Mouse (Mus musculus) cerebellum, adult 8-10 months (tissue): Measurements from ENCODE around the gene Cd109.

Experiments
- DNase-seq: peaks from one replicate; pipeline ENCODE4 v3.0.0; 2022

Gene Cd109

DNA sequence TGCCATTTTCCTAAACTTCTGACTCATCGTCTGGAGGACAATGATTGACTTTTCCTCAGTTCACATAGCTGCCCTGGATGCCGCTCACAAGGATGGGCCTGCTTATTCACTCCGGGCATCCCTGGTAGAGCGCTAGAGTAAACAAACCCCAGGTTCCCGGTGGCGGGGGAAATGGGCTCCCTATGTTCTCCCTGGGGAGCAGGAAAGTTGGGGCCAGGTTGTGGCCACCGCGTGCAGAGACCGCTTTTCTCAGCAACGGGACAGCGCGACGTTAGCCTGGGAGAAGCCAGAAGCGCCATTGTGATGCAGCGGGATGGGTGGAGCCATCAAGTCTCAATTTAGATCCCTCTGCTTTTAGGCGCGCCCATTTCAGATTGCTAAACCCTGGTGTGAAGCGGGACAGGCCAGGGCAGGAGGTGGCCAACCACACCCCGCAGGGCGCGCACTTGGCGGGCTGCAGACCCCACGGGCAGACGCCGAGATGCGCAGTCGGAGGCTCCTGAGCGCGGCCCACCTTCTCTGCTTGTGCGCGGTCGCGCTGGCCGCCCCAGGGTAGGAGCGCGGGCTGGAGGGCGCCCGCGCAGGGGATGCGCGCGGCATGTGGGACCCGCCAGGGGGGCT, at the start of gene Cd109:
Gene Cd109, plus strand, starts transcription at position 146 of the 621 bp plus-strand sequence.
- DNase-seq = peak; percentile 4

DNA sequence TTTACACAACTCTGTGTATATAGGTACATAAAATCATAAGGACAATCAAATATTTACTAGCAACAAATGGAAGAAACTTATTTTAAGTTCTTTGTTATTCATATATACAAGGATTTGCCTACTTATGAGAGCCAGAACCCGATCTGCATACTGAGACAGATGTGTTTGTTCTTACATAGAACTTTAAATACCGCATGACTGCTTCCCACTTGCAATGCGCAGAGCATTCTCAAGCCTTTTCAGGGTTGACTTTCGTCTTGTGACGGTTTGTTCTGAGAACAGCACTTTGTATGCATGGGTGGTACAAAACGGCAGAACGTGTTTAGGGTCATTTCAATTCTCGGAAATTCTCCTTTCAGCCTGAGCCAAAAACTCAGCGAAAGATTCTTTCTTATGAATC, 45.4 kb upstream of the Cd109 start:
- no peak for DNase-seq

DNA sequence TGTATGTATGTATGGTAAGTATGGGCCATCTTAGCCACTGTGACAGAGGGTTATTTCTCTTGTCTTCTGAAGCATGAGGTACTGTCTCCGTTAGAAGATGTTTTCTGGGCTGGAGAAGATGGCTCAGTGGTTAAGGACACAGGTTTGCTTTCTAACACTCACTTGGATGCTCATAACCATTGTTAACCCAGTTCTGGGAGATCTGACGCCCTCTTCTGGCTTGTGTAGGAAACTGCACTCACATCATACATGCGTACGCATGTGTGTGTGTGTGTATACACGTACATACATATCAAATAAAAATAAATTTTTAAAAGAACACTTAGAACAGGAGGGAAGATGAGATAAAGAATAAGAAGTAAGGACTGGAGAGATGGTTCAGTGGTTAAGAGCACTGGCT, 38.9 kb upstream of the Cd109 start:
- no peak for DNase-seq

DNA sequence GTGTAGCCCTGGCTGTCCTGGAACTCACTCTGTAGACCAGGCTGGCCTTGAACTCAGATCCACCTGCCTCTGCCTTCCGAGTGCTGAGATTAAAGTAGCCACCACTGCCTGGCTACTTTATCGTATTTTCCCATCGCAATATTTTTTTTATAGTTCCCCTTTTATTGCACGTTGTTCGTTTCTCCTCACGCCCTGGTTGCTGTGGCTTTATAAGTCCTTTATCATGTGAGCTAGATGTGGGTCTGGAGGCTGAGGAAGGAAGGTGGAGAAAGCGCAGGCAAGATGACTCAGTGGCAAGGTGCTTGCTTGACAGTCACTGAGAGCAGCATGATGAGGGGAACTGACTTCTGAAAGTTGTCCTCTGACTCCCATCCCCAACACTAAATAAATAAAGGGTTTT, 36.5 kb upstream of the Cd109 start:
- DNase-seq = no peak

DNA sequence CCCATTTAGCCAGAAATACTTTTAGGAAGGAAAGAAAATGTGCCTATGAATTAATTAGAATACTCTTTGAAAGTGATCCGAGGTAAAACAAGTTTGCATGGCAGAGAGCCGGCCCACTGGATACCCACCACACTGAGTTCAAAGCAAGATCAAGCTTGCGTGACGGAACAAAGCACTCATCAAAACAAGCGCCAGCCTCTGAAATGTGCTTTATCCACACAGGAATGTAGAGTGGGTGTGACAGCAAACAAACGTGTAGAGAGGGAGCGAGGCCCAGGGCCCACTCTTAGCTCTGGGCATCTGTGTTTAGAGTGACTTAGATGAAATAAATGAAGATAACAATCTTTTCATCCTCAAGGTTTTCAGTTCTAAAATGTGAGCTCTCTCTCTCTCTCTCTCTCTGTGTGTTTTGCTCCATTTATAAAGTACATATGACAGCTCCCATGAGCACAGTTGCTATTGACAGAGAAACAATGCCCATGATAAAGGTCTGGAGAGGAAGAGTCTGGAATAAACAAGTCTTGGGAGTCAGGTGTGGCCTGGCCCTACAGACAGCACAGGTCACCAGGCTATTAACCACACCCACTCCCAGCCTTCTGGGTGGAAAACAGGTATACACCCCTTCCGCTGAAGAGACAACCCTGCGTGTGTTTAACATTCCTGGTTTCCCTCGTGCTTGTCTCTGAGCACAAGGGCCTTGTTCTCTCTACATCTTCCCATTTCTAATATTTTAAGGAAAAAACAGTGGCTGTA, 35.5 kb upstream of the Cd109 start:
- DNase-seq = no peak

DNA sequence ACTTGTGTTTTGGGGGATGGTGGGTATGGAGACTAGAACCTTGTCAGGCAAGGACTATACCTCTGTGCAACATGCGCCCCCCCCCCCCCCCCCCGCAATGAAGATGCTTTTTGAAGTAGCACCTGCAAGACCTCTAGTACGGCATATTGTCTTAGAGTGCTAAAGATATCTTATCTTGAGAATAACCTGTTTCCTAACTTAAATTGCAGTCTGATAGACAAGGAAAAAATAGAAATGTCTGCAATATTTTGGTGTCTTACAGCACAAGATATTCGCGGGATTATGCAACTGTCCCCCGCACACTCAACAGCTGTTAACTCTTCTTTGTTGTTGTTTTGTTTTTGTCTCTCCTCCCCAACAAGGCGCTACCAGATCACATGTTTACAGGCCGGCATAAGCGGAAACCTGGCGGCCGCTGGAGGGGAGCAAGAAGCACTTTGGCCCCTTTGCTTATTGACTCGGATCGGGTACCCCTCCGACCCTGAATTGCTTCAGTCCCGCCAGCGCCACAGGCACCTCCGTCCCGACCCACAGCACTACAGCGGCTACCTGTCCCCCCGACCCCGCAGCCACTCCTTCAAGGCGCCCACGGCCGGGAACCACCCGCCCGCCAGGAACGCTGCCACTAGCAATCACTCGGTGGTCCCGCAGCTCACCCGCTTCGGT, 28.0 kb upstream of the Cd109 start:
- DNase-seq = no peak

DNA sequence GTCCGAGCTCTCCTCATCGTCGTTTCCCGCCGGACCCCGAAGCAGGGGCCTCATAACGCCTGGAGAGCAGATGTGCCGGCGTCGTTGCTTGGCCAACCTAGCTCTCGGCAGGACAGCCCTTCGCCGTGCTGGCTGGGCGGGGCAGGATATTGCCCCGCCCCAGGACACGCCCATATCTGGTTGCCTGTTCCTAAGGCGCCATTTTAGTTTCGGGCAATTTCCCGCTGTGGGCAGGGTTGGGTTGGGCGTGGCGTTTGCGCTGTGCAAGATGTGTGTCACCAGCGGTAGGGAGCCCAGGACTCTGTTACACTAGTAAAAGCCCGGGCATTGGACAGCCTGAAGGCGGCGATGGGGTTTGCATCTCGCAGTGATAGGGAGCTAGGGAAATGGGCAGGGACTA, 27.4 kb upstream of the Cd109 start, which contains the start of gene Slc17a5:
Gene Slc17a5, minus strand, starts transcription at position 128 of the 400 bp plus-strand sequence.
- DNase-seq = peak; percentile 92

DNA sequence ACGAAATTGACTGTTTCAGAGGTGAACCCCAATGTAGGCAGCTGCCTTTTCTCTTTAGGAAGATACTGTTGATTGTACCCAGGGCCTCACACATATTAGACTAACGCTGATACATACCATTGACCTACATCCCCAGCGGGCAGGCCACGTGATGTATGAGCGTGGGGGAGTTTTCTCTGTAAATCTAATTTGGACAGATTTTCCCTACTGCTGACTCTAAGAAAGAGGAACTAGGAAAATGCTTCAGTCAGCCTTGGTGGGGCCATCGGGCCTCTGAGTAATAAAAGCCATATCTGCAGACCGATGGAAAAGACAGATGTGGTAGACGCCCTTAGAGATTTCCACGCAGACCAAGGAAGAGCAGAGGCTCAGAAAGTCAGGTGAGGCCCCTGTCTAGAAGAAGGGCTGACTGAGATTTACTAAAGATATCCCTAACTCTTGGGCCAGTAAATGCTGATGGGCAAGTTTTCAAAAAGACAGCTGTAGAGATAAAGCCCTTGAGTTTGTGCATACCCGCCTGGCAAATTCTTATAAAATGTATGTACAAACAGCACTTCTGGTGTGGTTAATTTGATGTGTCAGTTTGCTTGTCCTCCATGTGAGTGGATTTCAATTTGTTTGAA, 26.8 kb upstream of the Cd109 start:
- DNase-seq = no peak

DNA sequence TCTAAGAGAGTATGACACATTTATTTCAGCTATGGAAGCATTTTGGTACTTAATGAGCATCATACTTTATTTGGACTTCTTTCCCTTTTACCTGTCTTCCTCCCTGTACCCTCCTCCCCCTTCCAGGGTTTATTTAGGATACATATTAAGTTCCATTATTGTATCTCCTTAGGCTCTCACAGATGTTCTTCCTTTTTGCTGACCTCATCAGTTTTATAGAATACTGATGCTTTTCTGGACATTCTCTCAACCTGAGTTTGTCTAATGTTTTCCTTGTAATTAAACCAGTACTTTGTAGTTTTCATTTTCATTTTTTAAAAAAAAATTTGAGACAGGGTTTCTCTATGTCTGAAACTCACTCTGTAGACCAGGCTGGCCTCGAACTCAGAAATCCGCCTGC, 24.9 kb upstream of the Cd109 start:
- DNase-seq = no peak

DNA sequence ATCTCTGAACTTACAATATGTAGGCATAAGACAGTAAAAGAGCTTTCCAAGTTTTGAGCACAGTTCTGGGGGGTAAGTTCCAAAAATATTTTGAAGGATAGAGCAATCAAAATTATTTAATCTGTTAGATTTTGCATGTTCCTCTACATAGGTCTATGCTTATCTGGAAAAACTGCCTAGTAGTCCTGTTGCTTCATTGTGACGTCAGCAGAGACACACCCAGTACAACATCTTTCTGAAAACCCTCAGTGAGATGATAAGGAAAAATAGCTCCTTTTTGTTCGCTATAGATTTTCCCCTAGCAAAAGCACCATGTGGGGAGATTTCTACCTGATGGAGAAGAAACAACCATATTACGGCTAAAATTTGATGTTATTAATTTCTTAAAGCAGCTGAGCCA, 20.1 kb upstream of the Cd109 start:
- DNase-seq = no peak

DNA sequence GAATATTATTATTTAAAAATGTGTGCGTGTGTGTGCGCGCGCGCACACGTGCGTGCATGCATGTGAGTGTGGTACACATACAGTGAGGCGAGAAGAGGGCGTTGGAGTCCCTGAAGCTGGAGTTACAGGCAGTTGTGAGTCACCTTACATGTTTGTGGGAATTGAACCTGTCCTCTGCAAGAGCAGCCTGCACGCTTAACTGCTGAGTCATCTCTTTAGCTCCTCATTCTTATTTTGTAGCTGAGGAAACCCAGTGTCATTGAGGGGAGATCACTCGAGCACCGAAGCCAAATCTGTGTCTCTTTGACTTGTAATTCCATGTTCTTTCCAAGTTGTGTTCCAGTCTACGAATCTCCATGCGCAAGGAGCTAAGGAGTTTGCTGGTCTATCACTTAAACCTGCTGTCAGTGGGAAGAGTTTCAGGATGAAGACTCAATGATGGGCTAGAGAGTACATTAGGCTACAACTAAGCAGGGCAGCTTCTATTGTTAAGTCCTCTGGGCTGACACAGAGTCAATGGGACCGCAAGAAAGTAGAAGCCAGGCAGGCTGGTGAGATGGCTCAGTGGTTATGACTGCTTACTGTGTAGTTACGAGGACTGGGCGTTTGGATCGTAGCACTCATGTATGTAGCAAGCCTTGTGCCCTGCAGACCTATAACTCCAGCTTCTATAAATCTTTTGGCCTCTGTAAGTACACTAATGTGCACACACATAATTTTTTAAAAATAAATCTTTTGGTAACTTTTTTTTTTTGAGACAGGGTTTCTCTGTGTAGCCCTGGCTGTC, 19.4 kb upstream of the Cd109 start:
- no peak for DNase-seq

DNA sequence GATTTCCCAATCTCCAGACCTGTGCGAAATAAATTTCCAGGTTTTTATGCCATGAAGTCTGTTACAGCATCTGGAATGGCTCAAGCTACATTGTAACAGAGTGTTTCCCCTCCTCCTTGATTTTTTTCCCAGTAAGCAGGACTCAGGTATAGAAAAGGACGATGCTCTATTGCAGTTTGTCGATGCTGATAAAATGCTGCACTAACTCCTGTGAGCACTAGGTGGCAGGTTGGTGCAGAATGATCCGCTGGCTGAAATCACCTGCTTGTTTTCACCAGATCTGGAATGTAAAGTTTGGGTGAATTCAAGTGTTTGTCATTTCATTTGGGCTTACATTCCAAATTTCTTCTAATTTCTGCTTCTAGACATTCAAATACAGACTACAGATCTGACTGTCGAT, 18.5 kb upstream of the Cd109 start:
- no peak for DNase-seq

DNA sequence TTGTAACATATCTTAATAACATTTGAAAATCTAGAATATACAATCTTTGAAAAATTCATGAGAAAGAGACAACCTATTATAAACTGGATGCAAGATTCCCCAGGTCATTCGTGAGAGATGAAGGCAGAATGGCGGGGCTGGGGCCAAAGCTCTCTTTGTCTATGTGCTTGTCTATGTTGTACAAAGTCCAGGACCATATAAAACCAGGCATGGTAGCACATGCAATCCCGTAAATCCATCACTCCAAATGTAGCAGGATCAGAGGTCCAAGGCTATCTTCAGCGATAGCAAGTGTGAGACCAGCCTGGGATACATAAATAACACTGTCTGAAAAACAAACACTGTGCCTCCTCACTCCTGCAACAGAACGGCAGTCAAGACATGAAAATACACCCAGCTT, 15.4 kb upstream of the Cd109 start:
- no peak for DNase-seq

DNA sequence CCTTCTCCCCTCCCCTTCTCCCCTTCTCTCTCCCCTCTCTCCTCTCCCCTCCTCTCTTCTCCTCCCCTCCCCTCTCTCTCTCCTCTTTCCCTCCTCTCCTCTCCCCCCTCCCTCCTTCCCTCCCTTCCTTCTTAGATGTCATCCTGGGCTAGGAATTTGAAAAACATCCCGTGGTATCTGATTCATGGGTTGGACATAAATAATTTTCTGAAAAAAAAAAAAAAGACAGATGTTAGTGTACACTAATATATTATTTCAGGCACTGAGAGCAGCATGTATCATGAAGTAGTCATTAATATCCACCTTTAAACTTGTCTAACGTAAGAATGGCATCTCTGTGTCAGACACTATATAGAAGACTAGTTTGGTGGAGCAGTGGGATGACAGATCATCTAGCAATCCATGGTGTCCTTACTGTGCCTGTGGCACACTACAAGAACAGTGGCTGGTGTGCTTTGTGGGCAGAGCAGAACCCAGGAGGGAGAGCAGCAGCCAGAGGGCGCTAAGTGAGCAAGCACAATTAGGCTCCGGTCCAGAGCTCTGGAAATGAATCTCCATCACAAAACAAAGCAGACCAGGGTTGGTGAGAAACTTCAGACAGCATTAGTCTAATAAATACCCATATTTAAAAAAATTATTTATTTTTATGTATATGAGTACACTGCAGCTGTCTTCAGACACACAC, 14.2 kb upstream of the Cd109 start:
- DNase-seq = no peak

DNA sequence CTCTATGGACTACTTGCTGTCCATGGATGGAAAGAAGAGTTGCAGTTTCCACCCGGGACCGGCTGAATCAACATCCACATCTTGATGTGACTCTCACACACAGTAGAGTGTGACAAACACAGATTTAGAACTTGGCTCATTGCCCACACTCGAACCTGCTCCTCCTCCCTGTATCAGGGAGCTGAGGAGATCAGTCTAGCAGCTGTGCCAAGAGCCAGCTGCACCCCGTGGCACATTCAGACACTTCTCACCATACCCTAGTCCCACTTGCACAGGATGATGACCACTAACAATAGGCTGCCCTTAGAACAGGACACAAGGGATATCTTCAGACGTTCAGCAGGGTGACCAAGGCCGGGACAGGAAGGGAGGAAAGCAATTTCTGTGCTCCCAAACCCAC, 1.1 kb upstream of the Cd109 start:
- no peak for DNase-seq

DNA sequence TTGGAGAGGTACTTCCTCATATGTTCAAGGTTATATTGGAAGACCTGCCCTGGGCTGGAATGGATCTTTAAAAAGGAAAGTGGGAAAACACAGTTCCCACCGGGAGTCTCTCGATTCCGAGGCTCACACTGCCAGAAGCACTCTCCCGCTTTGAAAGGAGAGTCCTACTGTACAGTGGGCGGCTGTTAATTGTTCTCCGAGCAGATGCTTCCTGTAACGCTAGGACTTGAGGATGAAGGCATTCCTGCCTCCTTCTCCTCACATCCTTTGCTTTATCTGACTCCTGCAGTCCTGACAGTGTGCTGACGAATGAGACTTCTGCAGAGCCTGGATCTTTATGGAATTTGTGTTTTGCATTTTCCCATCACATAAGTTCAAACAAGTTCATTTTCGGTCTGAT, 3.9 kb downstream of the Cd109 start:
- no peak for DNase-seq

DNA sequence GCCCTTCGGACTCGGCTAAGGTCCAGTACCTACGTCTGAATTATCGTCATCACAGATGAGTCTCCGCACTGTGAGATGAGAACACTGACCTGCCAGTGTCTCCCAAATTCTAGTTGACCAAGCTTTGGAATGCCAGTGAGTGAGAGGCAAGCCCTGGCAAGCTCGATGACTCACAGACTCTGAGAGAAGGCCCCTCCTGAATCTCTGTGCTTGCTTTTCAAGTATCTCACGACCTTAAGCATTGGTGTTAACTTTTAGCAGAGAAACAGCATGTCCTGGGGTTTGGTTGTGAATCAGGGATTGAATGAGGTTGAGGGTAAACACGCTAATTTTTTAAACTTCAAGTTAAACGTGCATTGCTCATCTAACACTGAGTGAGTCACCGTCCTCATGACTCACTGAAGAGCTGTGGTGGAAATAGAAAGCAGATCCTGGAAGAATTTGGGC, 8.0 kb downstream of the Cd109 start:
- no peak for DNase-seq

DNA sequence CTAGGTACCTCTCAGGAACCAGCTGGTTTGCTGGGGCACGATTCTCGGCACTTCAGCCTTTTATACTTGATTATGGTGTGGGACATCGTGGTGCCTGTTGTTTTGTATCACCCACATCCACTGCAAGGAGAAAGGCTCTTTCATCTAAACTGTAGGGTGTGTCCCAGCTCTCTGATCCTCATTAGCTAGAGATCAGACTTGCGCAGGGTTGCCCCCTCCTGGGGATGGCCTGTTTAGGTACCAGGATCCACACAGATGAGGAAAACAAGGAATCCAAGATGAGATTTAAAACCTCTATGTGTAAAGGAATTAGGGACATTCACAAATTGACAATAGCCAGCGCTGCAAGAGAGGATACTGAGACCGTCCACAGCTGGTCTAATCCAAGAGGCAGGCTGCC, 14.6 kb downstream of the Cd109 start:
- no peak for DNase-seq

DNA sequence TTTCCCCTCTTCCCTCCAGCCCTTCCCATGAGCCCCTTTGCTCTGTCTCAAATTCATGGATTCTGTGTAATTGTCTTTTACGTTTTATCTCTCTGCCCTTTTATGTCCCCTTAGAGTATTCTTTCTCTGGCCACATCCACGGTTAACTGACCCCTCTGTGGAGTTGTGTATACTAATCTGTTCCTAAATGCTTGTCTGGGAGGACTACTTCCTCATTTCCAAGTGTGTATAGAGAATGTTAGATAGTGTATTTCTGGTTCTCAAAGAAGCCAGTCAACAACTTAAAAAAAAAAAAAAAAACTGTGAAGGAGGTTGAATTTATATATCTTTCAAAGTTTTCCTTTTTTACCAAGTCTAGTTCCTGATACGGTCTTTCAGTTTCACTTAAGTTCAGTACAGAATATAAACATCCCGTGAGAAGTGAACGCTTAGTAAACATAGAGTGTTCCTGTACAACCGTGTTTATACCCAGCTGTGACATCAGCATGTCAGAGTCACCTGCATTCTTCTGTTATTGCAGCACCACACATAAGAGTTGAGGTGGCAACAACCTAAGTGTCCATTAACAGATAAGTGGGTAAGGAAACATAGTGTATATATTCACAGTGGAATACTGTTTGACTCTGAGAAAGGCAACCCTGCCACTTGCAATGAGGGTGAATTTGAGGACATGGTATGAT, 16.5 kb downstream of the Cd109 start:
- DNase-seq = no peak

DNA sequence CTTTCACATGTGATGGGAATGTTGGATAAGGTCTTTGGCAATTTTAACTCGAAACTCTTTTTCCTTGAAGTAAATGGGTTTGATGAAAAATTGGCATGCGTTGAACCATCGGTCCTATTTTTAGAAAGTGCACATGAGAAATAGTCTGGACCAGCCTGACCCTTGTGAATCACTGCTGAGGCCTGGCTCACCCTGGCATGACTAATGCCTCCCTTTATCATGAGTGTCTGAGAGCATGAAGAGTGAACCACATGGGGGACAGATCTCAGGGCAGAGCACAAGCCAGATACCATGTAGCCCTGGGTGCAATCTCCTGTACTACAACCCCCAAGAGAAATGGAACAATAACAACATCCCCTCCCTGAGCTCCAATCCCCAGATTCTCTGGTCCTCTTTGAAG, 18.6 kb downstream of the Cd109 start:
- DNase-seq = no peak

DNA sequence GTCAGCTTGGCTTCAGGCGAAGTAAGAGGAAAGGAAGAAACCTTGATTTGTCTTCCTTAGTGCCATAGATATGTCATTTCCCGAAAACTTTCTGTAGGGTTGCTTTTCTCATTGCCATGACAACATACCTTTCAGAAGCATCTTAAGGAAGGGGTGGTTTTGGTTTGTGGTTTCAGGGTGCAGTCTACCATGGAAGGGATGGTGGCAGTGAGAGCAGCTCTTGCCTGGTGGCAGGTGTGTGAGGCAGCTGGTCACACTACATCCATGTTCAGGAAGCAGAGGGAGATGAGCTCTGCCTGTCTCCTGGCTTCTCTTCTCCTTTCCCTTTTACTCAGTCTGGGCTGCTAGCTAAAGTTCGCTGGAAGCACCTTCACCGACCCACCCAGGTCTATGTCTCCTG, 26.0 kb downstream of the Cd109 start:
- no peak for DNase-seq
